Mouse (Mus musculus): Measurements from ENCODE around the gene Cenpf. TPM values are rescaled to one million over a fixed set of nuclear protein-coding genes. Genes with fewer than 3 reads are reported as not detected.

The Cenpf gene
- total RNA-seq (2022), result under 1 TPM in 3 of 4 experiments, not detected in 1; 0.02 to 0.36 (median 0.11) TPM

- peak; percentile 94 to 97 for DNase-seq (ENCODE audit: low spot score in 2 of 2)
These were observed at the start of gene Cenpf for GRCm38 (mm10) chr1:189687654-189688387. Gene Cenpf, minus strand, starts transcription at chr1:189688086.

GRCm38 (mm10) chr1:189732156-189732555, 44.3 kb upstream of the Cenpf start:
- DNase-seq (ENCODE audit: low spot score in 2 of 2), result no peak

GRCm38 (mm10) chr1:189731697-189732096, 43.8 kb upstream of the Cenpf start:
- no peak for DNase-seq (ENCODE audit: low spot score in 2 of 2)

GRCm38 (mm10) chr1:189729141-189729815, 41.4 kb upstream of the Cenpf start:
- no peak for DNase-seq (ENCODE audit: low spot score in 2 of 2)

GRCm38 (mm10) chr1:189728784-189729115, 40.9 kb upstream of the Cenpf start:
- no peak for DNase-seq (ENCODE audit: low spot score in 2 of 2)

GRCm38 (mm10) chr1:189727884-189728783, 40.2 kb upstream of the Cenpf start, which contains the start of gene Ptpn14:
Gene Ptpn14, plus strand, starts transcription at chr1:189728268.
- peak; percentile 64 to 81 for DNase-seq (ENCODE audit: low spot score in 2 of 2)

- peak; percentile 25 to 43 for DNase-seq (ENCODE audit: low spot score in 2 of 2)
These were observed 39.5 kb upstream of the Cenpf start for GRCm38 (mm10) chr1:189727346-189727883.

GRCm38 (mm10) chr1:189726121-189726520, 38.2 kb upstream of the Cenpf start:
- no peak for DNase-seq (ENCODE audit: low spot score in 2 of 2)

- DNase-seq (ENCODE audit: low spot score in 2 of 2), result no peak
These were observed 30.7 kb upstream of the Cenpf start for GRCm38 (mm10) chr1:189718600-189718999.

- DNase-seq (ENCODE audit: low spot score in 2 of 2), result no peak
These were observed 29.7 kb upstream of the Cenpf start for GRCm38 (mm10) chr1:189717546-189717945.

- DNase-seq (ENCODE audit: low spot score in 2 of 2), result no peak
These were observed 28.3 kb upstream of the Cenpf start for GRCm38 (mm10) chr1:189715915-189716797.

GRCm38 (mm10) chr1:189709001-189709400, 21.1 kb upstream of the Cenpf start:
- no peak for DNase-seq (ENCODE audit: low spot score in 2 of 2)

GRCm38 (mm10) chr1:189707419-189707818, 19.5 kb upstream of the Cenpf start:
- DNase-seq (ENCODE audit: low spot score in 2 of 2), result no peak

GRCm38 (mm10) chr1:189707014-189707413, 19.1 kb upstream of the Cenpf start:
- DNase-seq (ENCODE audit: low spot score in 2 of 2), result no peak

GRCm38 (mm10) chr1:189706040-189706645, 18.3 kb upstream of the Cenpf start:
- DNase-seq (ENCODE audit: low spot score in 2 of 2), result no peak

GRCm38 (mm10) chr1:189703591-189703990, 15.7 kb upstream of the Cenpf start:
- no peak for DNase-seq (ENCODE audit: low spot score in 2 of 2)

- DNase-seq (ENCODE audit: low spot score in 2 of 2), result no peak
These were observed 15.3 kb upstream of the Cenpf start for GRCm38 (mm10) chr1:189703156-189703555.

GRCm38 (mm10) chr1:189700990-189701389, 13.1 kb upstream of the Cenpf start:
- peak; percentile 25 to 47 for DNase-seq (ENCODE audit: low spot score in 2 of 2)

GRCm38 (mm10) chr1:189700186-189700585, 12.3 kb upstream of the Cenpf start:
- DNase-seq (ENCODE audit: low spot score in 2 of 2), result no peak

- no peak for DNase-seq (ENCODE audit: low spot score in 2 of 2)
These were observed 10.5 kb upstream of the Cenpf start for GRCm38 (mm10) chr1:189698416-189698815.
